Mouse (Mus musculus): Measurements from ENCODE around the gene Slc25a10.

Slc25a10 gene

GRCm38 (mm10) chr11:120484265-120484981 is 7.2 kb upstream of the Slc25a10 start, which contains the start of gene Mrpl12:
Mrpl12 (plus strand) TSS chr11:120484613.
- peak; percentile 96 for DNase-seq (ENCODE audit: low read depth)

GRCm38 (mm10) chr11:120485251-120485650 is 6.4 kb upstream of the Slc25a10 start:
- no peak for DNase-seq (ENCODE audit: low read depth)

- DNase-seq (ENCODE audit: low read depth), result peak; percentile 49
Observed at GRCm38 (mm10) chr11:120488516-120488915, 3.1 kb upstream of the Slc25a10 start.

GRCm38 (mm10) chr11:120489054-120489761 is 2.4 kb upstream of the Slc25a10 start:
- peak; percentile 91 for DNase-seq (ENCODE audit: low read depth)

- DNase-seq (ENCODE audit: low read depth), result peak; percentile 37
Observed at GRCm38 (mm10) chr11:120490291-120491046, 1.2 kb upstream of the Slc25a10 start.

- DNase-seq (ENCODE audit: low read depth), result peak; percentile 88
Observed at GRCm38 (mm10) chr11:120492024-120492877, 611 bp downstream of the Slc25a10 start.

GRCm38 (mm10) chr11:120492878-120493203 is 1.2 kb downstream of the Slc25a10 start:
- DNase-seq (ENCODE audit: low read depth), result no peak

- DNase-seq (ENCODE audit: low read depth), result no peak
Observed at GRCm38 (mm10) chr11:120493351-120493750, 1.7 kb downstream of the Slc25a10 start.

- no peak for DNase-seq (ENCODE audit: low read depth)
Observed at GRCm38 (mm10) chr11:120493911-120494310, 2.3 kb downstream of the Slc25a10 start.

GRCm38 (mm10) chr11:120497436-120497835 is 5.8 kb downstream of the Slc25a10 start:
- DNase-seq (ENCODE audit: low read depth), result no peak

GRCm38 (mm10) chr11:120498226-120498625 is 6.6 kb downstream of the Slc25a10 start:
- no peak for DNase-seq (ENCODE audit: low read depth)

GRCm38 (mm10) chr11:120498891-120499290 is 7.3 kb downstream of the Slc25a10 start:
- no peak for DNase-seq (ENCODE audit: low read depth)

GRCm38 (mm10) chr11:120499894-120500293 is 8.3 kb downstream of the Slc25a10 start:
- no peak for DNase-seq (ENCODE audit: low read depth)

GRCm38 (mm10) chr11:120500357-120500756 is 8.7 kb downstream of the Slc25a10 start:
- DNase-seq (ENCODE audit: low read depth), result no peak

- no peak for DNase-seq (ENCODE audit: low read depth)
Observed at GRCm38 (mm10) chr11:120501018-120501417, 9.4 kb downstream of the Slc25a10 start.

GRCm38 (mm10) chr11:120501701-120502100 is 10.1 kb downstream of the Slc25a10 start:
- DNase-seq (ENCODE audit: low read depth), result peak; percentile 56

- no peak for DNase-seq (ENCODE audit: low read depth)
Observed at GRCm38 (mm10) chr11:120505661-120506060, 14.0 kb downstream of the Slc25a10 start.

GRCm38 (mm10) chr11:120506899-120507298 is 15.3 kb downstream of the Slc25a10 start:
- peak; percentile 69 for DNase-seq (ENCODE audit: low read depth)

GRCm38 (mm10) chr11:120507611-120508289 is 16.1 kb downstream of the Slc25a10 start:
- DNase-seq (ENCODE audit: low read depth), result no peak

GRCm38 (mm10) chr11:120508290-120508870 is 16.7 kb downstream of the Slc25a10 start:
- peak; percentile 42 for DNase-seq (ENCODE audit: low read depth)

GRCm38 (mm10) chr11:120509940-120510339 is 18.3 kb downstream of the Slc25a10 start:
- no peak for DNase-seq (ENCODE audit: low read depth)
